Mouse (Mus musculus): ENCODE data around the gene Gm49510. TPM values are rescaled to one million over a fixed set of nuclear protein-coding genes. Genes with fewer than 3 reads are reported as not detected.

Gene Gm49510
- total RNA-seq, 1 experiment: not detected

DNA sequence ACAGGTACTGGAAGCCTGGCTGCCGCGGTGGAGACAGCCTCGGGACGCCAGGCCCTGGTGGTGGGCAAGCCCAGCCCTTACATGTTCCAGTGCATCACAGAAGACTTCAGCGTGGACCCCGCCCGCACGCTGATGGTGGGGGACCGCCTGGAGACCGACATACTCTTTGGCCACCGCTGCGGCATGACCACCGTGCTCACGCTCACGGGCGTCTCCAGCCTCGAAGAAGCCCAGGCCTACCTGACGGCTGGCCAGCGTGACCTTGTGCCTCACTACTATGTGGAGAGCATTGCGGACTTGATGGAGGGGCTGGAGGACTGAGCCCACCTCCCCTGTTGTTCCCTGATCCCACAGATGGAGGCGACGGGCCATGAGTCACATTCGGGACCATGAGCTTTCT lies 18.7 kb downstream of the Gm49510 start:
- TF ChIP-seq ZNF384 (IDR thresholded peaks at IDR 0.05; ENCODE audit: low read depth, low read length) (no peak), CHD2 (IDR thresholded peaks at IDR 0.05; ENCODE audit: low read depth, low read length) (no peak), MAFK (IDR thresholded peaks at IDR 0.05; ENCODE audit: insufficient read depth, low read depth, low read length) (no peak), ZC3H11A (IDR thresholded peaks at IDR 0.05; ENCODE audit: borderline replicate concordance, low read depth, low read length) (no peak)
- H3K4me3 ChIP-seq (ENCODE audit: insufficient read depth in 1 of 2, low read depth in 1 of 2, low read length in 2 of 2, poor library complexity in 1 of 2, severe bottlenecking in 1 of 2): no peak overlapping the region
- H3K4me1 ChIP-seq (ENCODE audit: control insufficient read depth in 2 of 2, insufficient read depth in 2 of 2, low read length in 2 of 2, poor library complexity in 1 of 2): peaks cover 0 to 14% of the 10 kb centered on the region in 2 experiments; a peak in 1 of 4 replicates
- H3K27ac ChIP-seq (ENCODE audit: insufficient read depth, low read depth, low read length, poor library complexity, severe bottlenecking): no peak overlapping the region
- no peaks in the 10 kb centered on the region for H3K9me3 ChIP-seq (ENCODE audit: control insufficient read depth, insufficient read depth, low read depth, low read length)
- no peak for DNase-seq (ENCODE audit: low read depth, low spot score)
- no peak overlapping the region for H3K9ac ChIP-seq (ENCODE audit: insufficient read depth, low read depth, low read length, poor library complexity, severe bottlenecking)
- peaks cover 18% of the 10 kb centered on the region; the same call in 1 of the 2 replicates for H3K36me3 ChIP-seq (ENCODE audit: control insufficient read depth, insufficient read depth, low read length, poor library complexity, severe bottlenecking)
- in situ Hi-C loops (cut with MboI; ENCODE audit: low sequenced_read_pairs in 2 of 2, unreplicated experiment in 2 of 2): no loop called here

DNA sequence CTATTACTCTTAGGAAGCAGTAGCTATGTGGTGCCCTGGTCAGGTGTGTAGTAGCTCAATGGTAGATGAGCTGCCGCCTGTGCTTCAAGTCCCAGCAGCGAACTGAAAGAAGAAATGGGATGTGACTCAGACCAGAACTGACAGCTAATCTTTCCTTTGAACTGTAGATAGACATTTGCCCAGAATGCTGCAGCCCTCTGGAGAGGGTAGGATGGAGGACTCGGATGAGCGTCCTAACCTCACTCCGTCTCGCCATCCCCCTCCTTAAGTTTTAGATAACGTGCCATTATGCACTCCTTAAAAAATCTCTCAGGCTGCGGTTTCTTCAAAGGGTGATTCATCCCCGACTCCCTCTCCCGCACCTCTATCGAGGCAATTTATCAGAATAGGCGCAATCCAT lies 20.4 kb downstream of the Gm49510 start:
- no peak overlapping the region for H3K27ac ChIP-seq (ENCODE audit: insufficient read depth, low read depth, low read length, poor library complexity, severe bottlenecking)
- H3K4me3 ChIP-seq (ENCODE audit: insufficient read depth in 1 of 2, low read depth in 1 of 2, low read length in 2 of 2, poor library complexity in 1 of 2, severe bottlenecking in 1 of 2): no peak overlapping the region
- peaks cover 4 to 18% of the 10 kb centered on the region in 2 experiments; a peak in 2 of 4 replicates for H3K4me1 ChIP-seq (ENCODE audit: control insufficient read depth in 2 of 2, insufficient read depth in 2 of 2, low read length in 2 of 2, poor library complexity in 1 of 2)
- peaks cover 18% of the 10 kb centered on the region; the same call in 1 of the 2 replicates for H3K36me3 ChIP-seq (ENCODE audit: control insufficient read depth, insufficient read depth, low read length, poor library complexity, severe bottlenecking)
- in situ Hi-C loops (cut with MboI; ENCODE audit: low sequenced_read_pairs in 2 of 2, unreplicated experiment in 2 of 2): no loop called here
- TF ChIP-seq HCFC1 (IDR thresholded peaks at IDR 0.05; ENCODE audit: borderline replicate concordance, insufficient read depth, low read length) (no peak), MAFK (IDR thresholded peaks at IDR 0.05; ENCODE audit: insufficient read depth, low read depth, low read length) (no peak), CHD2 (IDR thresholded peaks at IDR 0.05; ENCODE audit: low read depth, low read length) (no peak), ZC3H11A (IDR thresholded peaks at IDR 0.05; ENCODE audit: borderline replicate concordance, low read depth, low read length) (no peak), ZNF384 (IDR thresholded peaks at IDR 0.05; ENCODE audit: low read depth, low read length) (no peak)
- no peak for DNase-seq (ENCODE audit: low read depth, low spot score)
- no peak overlapping the region for H3K9ac ChIP-seq (ENCODE audit: insufficient read depth, low read depth, low read length, poor library complexity, severe bottlenecking)
- no peaks in the 10 kb centered on the region for H3K9me3 ChIP-seq (ENCODE audit: control insufficient read depth, insufficient read depth, low read depth, low read length)

DNA sequence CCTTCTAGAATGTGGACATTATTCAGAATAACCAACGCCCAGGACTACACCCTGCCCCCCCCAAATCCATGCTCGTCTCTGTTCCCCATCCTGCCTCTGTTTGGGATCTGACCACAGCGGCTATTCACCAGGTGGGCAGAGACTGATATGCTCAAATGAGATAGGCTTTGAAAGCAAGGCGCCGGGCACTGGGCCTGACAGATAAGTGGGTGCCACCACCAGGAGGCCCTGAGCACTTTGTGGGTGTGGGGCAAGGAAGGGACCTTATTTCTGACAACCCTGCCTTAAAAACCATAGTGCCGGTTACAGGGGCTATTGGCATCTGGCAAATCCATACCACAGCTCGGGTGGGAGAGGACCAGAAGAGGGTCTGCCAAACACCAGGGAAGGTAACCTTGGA lies 23.2 kb downstream of the Gm49510 start:
- in situ Hi-C loops (cut with MboI; ENCODE audit: low sequenced_read_pairs in 2 of 2, unreplicated experiment in 2 of 2): no loop called here
- Histone ChIP-seq H3K9me3 (ENCODE audit: control insufficient read depth, insufficient read depth, low read depth, low read length) (no peaks in the 10 kb centered on the region), H3K36me3 (ENCODE audit: control insufficient read depth, insufficient read depth, low read length, poor library complexity, severe bottlenecking) (peaks cover 7% of the 10 kb centered on the region; the same call in 1 of the 2 replicates), H3K4me3 (ENCODE audit: insufficient read depth in 1 of 2, low read depth in 1 of 2, low read length in 2 of 2, poor library complexity in 1 of 2, severe bottlenecking in 1 of 2) (no peak overlapping the region), H3K27ac (ENCODE audit: insufficient read depth, low read depth, low read length, poor library complexity, severe bottlenecking) (no peak overlapping the region), H3K4me1 (ENCODE audit: control insufficient read depth in 2 of 2, insufficient read depth in 2 of 2, low read length in 2 of 2, poor library complexity in 1 of 2) (peaks cover 19 to 21% of the 10 kb centered on the region in 2 experiments), H3K9ac (ENCODE audit: insufficient read depth, low read depth, low read length, poor library complexity, severe bottlenecking) (no peak overlapping the region)
- TF ChIP-seq ZNF384 (IDR thresholded peaks at IDR 0.05; ENCODE audit: low read depth, low read length): no peak
- TF ChIP-seq HCFC1 (IDR thresholded peaks at IDR 0.05; ENCODE audit: borderline replicate concordance, insufficient read depth, low read length): no peak
- TF ChIP-seq ZC3H11A (IDR thresholded peaks at IDR 0.05; ENCODE audit: borderline replicate concordance, low read depth, low read length): no peak
- no peak for TF ChIP-seq MAFK (IDR thresholded peaks at IDR 0.05; ENCODE audit: insufficient read depth, low read depth, low read length)
- no peak for TF ChIP-seq CHD2 (IDR thresholded peaks at IDR 0.05; ENCODE audit: low read depth, low read length)
- no peak for DNase-seq (ENCODE audit: low read depth, low spot score)

DNA sequence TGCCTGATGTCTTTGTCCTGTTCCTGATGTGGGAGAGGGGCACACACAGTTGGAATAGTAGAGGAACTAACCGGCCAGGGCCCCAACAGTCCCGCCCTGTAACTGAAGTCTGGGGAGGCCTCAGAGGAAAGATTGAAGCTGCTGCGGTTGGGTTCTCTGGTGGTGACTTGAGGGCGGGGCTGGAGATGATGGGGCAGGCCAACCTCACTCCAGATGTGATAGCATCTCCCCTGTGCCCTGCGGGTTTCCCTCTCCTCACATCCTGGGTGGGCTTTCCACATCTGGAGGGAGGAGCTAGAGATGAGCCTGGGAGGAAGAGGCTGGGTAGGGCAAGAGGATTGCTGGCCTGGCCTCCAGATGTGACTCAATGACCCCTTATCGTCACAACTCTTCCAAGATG lies 24.1 kb downstream of the Gm49510 start:
- Histone ChIP-seq H3K9ac (ENCODE audit: insufficient read depth, low read depth, low read length, poor library complexity, severe bottlenecking) (no peak overlapping the region), H3K27ac (ENCODE audit: insufficient read depth, low read depth, low read length, poor library complexity, severe bottlenecking) (no peak overlapping the region), H3K36me3 (ENCODE audit: control insufficient read depth, insufficient read depth, low read length, poor library complexity, severe bottlenecking) (0 out of 2 replicates have a peak, but pooled peaks cover 2% of the 10 kb centered on the region), H3K4me1 (ENCODE audit: control insufficient read depth in 2 of 2, insufficient read depth in 2 of 2, low read length in 2 of 2, poor library complexity in 1 of 2) (peaks cover 21 to 22% of the 10 kb centered on the region in 2 experiments), H3K4me3 (ENCODE audit: insufficient read depth in 1 of 2, low read depth in 1 of 2, low read length in 2 of 2, poor library complexity in 1 of 2, severe bottlenecking in 1 of 2) (no peak overlapping the region), H3K9me3 (ENCODE audit: control insufficient read depth, insufficient read depth, low read depth, low read length) (no peaks in the 10 kb centered on the region)
- in situ Hi-C loops (cut with MboI; ENCODE audit: low sequenced_read_pairs in 2 of 2, unreplicated experiment in 2 of 2): no loop called here
- TF ChIP-seq HCFC1 (IDR thresholded peaks at IDR 0.05; ENCODE audit: borderline replicate concordance, insufficient read depth, low read length) (no peak), ZC3H11A (IDR thresholded peaks at IDR 0.05; ENCODE audit: borderline replicate concordance, low read depth, low read length) (no peak), MAFK (IDR thresholded peaks at IDR 0.05; ENCODE audit: insufficient read depth, low read depth, low read length) (no peak), CHD2 (IDR thresholded peaks at IDR 0.05; ENCODE audit: low read depth, low read length) (no peak), ZNF384 (IDR thresholded peaks at IDR 0.05; ENCODE audit: low read depth, low read length) (no peak)
- no peak for DNase-seq (ENCODE audit: low read depth, low spot score)

- DNase-seq (ENCODE audit: low read depth, low spot score): no peak
- H3K27ac ChIP-seq (ENCODE audit: insufficient read depth, low read depth, low read length, poor library complexity, severe bottlenecking): no peak overlapping the region
- in situ Hi-C loops (cut with MboI; ENCODE audit: low sequenced_read_pairs in 2 of 2, unreplicated experiment in 2 of 2): no loop called here
Observed at GRCm38 (mm10) chr15:78925129-78925528, 25.7 kb downstream of the Gm49510 start.

More at GRCm38 (mm10) chr15:78925129-78925528, 25.7 kb downstream of the Gm49510 start:
- Histone ChIP-seq H3K9ac (ENCODE audit: insufficient read depth, low read depth, low read length, poor library complexity, severe bottlenecking) (no peak overlapping the region), H3K4me1 (ENCODE audit: control insufficient read depth in 2 of 2, insufficient read depth in 2 of 2, low read length in 2 of 2, poor library complexity in 1 of 2) (peaks cover 21 to 23% of the 10 kb centered on the region in 2 experiments), H3K4me3 (ENCODE audit: insufficient read depth in 1 of 2, low read depth in 1 of 2, low read length in 2 of 2, poor library complexity in 1 of 2, severe bottlenecking in 1 of 2) (no peak overlapping the region), H3K36me3 (ENCODE audit: control insufficient read depth, insufficient read depth, low read length, poor library complexity, severe bottlenecking) (peaks cover under 1% of the 10 kb centered on the region; the same call in 1 of the 2 replicates), H3K9me3 (ENCODE audit: control insufficient read depth, insufficient read depth, low read depth, low read length) (no peaks in the 10 kb centered on the region)
- no peak for TF ChIP-seq ZC3H11A (IDR thresholded peaks at IDR 0.05; ENCODE audit: borderline replicate concordance, low read depth, low read length)
- TF ChIP-seq MAFK (IDR thresholded peaks at IDR 0.05; ENCODE audit: insufficient read depth, low read depth, low read length): no peak
- TF ChIP-seq ZNF384 (IDR thresholded peaks at IDR 0.05; ENCODE audit: low read depth, low read length): no peak
- no peak for TF ChIP-seq HCFC1 (IDR thresholded peaks at IDR 0.05; ENCODE audit: borderline replicate concordance, insufficient read depth, low read length)
- no peak for TF ChIP-seq CHD2 (IDR thresholded peaks at IDR 0.05; ENCODE audit: low read depth, low read length)
